Mouse (Mus musculus) C2C12 (cell line): ENCODE results near the gene Rgma.

ENCODE experiments used
- CEBPB ChIP-seq: IDR thresholded peaks from one replicate; pipeline ENCODE4 v1.6.1; 2011; ENCODE audit warnings: low read depth, mild to moderate bottlenecking, control low read depth, moderate library complexity
- CTCF ChIP-seq: IDR thresholded peaks from one replicate; pipeline ENCODE4 v1.5.1; 2011; ENCODE audit not compliant: control insufficient read depth, insufficient read depth, insufficient read length
- FOSL1 ChIP-seq: IDR thresholded peaks from one replicate; pipeline ENCODE4 v1.8.0; 2011; ENCODE audit warnings: mild to moderate bottlenecking, low read length; ENCODE audit not compliant: poor library complexity, insufficient read depth, severe bottlenecking
- MAX ChIP-seq: IDR thresholded peaks from one replicate; pipeline ENCODE4 v1.6.1; 2011; ENCODE audit warnings: mild to moderate bottlenecking, control low read depth
- MYOD1 ChIP-seq: IDR thresholded peaks from one replicate; pipeline ENCODE4 v1.6.1; 2011; ENCODE audit warnings: low read depth; ENCODE audit not compliant: control insufficient read depth, insufficient read length
- MYOG ChIP-seq: IDR thresholded peaks from one replicate; pipeline ENCODE4 v1.6.1; 2011; ENCODE audit not compliant: control insufficient read depth, insufficient read length; ENCODE audit errors: extremely low read depth
- USF1 ChIP-seq: IDR thresholded peaks from one replicate; pipeline ENCODE4 v1.6.1; 2011; ENCODE audit warnings: low read depth, mild to moderate bottlenecking, control low read depth, moderate library complexity

GRCm38 (mm10) chr7:73369992-73370391 is 5.3 kb upstream of the Rgma start:
- TF ChIP-seq CTCF, result no peak
- TF ChIP-seq MYOG, result no peak
- TF ChIP-seq USF1, result no peak
- TF ChIP-seq CEBPB, result no peak
- no peak for TF ChIP-seq MAX
- no peak for TF ChIP-seq FOSL1
- TF ChIP-seq MYOD1, result no peak
